Mouse (Mus musculus): ENCODE results near the gene Gdf3.

- no peak for TF ChIP-seq CTCF (IDR thresholded peaks at IDR 0.05; ENCODE audit: control insufficient read depth, insufficient read depth, low read length)
- TF ChIP-seq POLR2A (IDR thresholded peaks at IDR 0.05; ENCODE audit: borderline replicate concordance, control insufficient read depth, low read depth, low read length) = no peak
These were observed 30.8 kb downstream of the Gdf3 start for GRCm38 (mm10) chr6:122579086-122579485.

Measured in bone marrow, adult 2 months (tissue).